Mouse (Mus musculus) liver, adult 2 months (tissue): ENCODE results near the gene Ccdc12.

ENCODE experiments used
- CTCF ChIP-seq: fragments of 200-500 bp; IDR thresholded peaks from 2 replicates; pipeline ENCODE4 v1.5.1; 2011; ENCODE audit warnings: low read depth, low read length, control low read depth
- POLR2A ChIP-seq: fragments of 200-500 bp; IDR thresholded peaks from 2 replicates; pipeline ENCODE4 v1.6.1; 2011; ENCODE audit warnings: low read length, control low read depth; ENCODE audit not compliant: insufficient read depth; ENCODE audit errors: extremely low read depth

DNA sequence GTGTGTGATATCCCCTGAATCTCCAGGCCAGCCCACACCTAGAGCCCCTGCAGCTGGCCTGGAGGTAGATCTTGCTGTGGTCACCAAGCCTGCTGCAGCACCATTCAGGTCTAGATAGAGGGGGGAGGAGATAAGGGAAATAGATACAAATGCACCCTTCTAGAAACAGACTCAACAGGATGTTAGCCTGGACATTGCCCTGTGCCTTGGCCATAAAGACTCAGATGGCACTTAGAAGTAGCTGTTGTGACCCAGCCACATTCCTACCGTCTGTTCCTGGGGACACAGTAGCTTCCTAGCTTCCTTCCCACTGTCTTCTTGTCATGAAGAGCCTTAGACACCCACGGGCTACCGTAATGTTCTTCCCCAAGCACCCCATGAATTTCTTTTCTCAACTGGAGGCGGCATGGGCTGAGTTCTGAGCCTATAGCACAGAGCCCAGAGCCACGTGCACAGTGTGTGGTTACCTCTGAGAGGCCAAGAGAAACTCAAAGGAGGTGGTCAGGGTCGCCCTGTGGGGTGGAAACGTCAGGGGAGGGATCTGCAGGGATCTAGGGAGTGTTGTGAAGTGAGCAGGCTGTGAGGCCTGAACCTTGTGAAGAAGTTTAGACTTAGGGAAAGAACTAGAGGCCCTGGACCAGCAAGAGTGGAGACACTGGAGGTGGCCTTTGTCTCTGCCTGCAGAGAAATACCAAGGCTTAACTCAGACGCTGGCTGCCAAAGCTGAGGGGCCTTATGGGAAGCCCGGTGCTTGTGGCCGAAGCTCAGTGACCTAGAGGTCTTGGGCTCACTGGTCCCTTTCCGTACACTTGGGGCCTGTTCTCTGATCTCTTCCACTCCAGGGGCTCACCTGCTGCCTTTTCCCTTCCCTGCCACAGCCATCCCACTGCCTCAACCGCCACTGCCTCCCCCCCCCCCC is 45.1 kb downstream of the Ccdc12 start:
- TF ChIP-seq CTCF = no peak
- no peak for TF ChIP-seq POLR2A
